Mouse (Mus musculus) left cerebral cortex, adult 2 months (tissue): ENCODE results near the gene Pkp1. TPM values are rescaled to one million over a fixed set of nuclear protein-coding genes. Genes with fewer than 3 reads are reported as not detected.
A peak's percentile ranks its signal among the peaks of the same experiment; 100 is the strongest.

ENCODE experiments used
- DNase-seq, 2 experiments: peaks; one replicate each; pipeline ENCODE4 v3.0.0; 2021 to 2022; ENCODE audit warnings: low spot score in 2 of 2, mixed read lengths in 1 of 2; ENCODE audit errors: extremely low spot score in 1 of 2
- H3K27ac ChIP-seq: fragments of 200-600 bp; 2 replicates; pipeline ENCODE4 v1.8.1; 2022
- H3K4me3 ChIP-seq: fragments of 200-600 bp; 2 replicates; pipeline ENCODE4 v1.8.1; 2022
- CTCF ChIP-seq: fragments of 200-600 bp; IDR thresholded peaks from 2 replicates; pipeline ENCODE4 v1.8.1; 2022; ENCODE audit warnings: antibody characterized with exemption, mild to moderate bottlenecking, moderate library complexity
- intact Hi-C: fragments of 180-260 bp; cut with DNase I; formaldehyde crosslinking; loops from one replicate; pipeline ENCODE4 v1.15.1; 2025
- total RNA-seq, 2 experiments: library from RNA; stranded (reverse); gene quantifications; 2 replicates each; pipeline ENCODE4 v1.2.3; 2021

Pkp1 gene
- total RNA-seq, 2 experiments from 2014 or later, result 0.25 to 0.40 TPM

- no peak for DNase-seq
- TF ChIP-seq CTCF, result no peak
- intact Hi-C loops, result no loop called here
These were observed 65.8 kb downstream of the Pkp1 start for GRCm38 (mm10) chr1:135853200-135853599.

GRCm38 (mm10) chr1:135852044-135852756 is 66.8 kb downstream of the Pkp1 start:
- intact Hi-C loops, result no loop called here
- DNase-seq, result no peak
- Histone ChIP-seq H3K4me3 (no peak overlapping the region), H3K27ac (no peak overlapping the region; the same call in 1 of the 2 replicates)
- no peak for TF ChIP-seq CTCF

More at GRCm38 (mm10) chr1:135853200-135853599, 65.8 kb downstream of the Pkp1 start:
- Histone ChIP-seq H3K4me3 (no peak overlapping the region), H3K27ac (no peak overlapping the region)

DNA sequence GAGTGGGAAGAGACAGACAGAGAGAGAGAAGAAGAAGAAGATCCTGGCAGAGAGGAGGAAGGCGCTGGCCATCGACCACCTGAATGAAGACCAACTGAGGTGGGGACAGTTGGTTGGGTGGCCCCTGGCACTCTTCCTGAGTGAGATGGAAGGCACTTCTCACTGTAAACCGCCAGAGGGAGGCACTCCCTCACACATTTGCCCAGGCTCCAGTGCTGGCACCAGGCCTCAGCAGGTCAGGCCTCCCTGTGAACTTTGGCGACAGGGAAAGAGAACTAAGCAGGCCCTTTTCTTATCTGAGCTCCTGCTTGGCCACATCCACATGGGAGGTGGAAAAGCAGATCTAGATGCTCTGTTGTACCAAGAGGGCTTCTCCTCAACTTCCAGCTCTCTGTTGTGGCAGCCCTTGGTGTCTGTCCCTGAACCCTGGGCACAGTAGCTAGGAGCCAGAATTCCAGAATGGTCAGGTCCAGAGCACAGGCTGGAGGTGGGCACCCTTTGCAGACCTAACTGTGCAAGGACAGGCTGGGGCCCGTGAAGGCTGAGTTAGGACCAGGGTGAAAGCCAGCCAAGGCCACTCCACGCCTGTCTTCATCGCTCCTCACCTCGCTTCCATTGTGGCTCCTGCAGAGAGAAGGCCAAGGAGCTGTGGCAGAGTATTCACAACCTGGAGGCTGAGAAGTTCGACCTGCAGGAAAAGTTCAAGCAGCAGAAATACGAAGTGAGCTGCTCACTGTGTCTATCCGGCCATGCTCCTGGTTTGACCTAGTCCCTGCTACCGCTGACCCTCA is 68.1 kb downstream of the Pkp1 start:
- TF ChIP-seq CTCF, result peak; percentile 62
- no peak for DNase-seq
- Histone ChIP-seq H3K4me3 (no peak overlapping the region), H3K27ac (no peak overlapping the region)
- intact Hi-C loops, result no loop called here

DNA sequence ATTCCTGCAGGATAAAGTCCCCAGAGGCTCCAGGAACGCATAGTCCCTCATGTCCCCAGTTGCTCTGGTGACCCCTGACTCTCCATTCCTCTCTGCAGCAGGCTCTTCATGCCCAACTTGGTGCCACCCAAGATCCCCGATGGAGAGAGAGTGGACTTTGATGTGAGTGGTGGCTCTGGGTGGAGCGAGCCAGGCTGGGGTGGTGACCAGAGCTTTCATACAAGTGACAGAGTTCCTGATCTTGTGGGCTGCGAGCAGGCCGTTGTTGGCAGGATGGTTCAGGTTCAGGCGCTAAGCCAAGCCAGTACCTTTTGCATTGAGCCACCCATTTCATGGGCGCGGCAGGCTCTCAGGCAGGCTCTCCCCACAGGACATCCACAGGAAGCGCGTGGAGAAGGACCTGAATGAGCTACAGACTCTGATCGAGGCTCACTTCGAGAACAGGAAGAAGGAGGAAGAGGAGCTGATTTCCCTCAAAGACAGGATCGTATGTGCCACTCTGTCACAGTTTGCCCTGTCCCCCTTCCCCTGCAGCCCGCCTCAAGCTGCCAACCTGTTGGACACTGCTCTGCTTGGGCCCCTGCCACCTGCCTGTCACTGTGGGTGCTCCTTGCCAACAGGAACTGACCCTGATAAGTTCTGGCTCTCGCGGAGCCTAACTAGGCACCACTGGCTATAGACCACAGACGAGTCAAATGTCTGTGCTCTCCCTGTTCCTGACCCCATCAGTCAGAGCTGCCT is 71.2 kb downstream of the Pkp1 start:
- Histone ChIP-seq H3K27ac (no peak overlapping the region), H3K4me3 (no peak overlapping the region)
- intact Hi-C loops, result loop anchor here (5.0 to 10.0 kb wide), 2 partner anchors 95 to 357 kb away; no protein-coding TSS in a partner anchor
- DNase-seq, result no peak
- TF ChIP-seq CTCF, result no peak

- no peak overlapping the region for H3K27ac ChIP-seq
- DNase-seq, result no peak
- intact Hi-C loops, result loop anchor here (5.0 to 10.0 kb wide), 2 partner anchors 95 to 358 kb away; no protein-coding TSS in a partner anchor
These were observed 71.9 kb downstream of the Pkp1 start for GRCm38 (mm10) chr1:135847139-135847562.

GRCm38 (mm10) chr1:135846632-135847031 is 72.4 kb downstream of the Pkp1 start:
- Histone ChIP-seq H3K4me3 (no peak overlapping the region), H3K27ac (no peak overlapping the region)
- intact Hi-C loops, result loop anchor here (5.0 to 10.0 kb wide), 2 partner anchors 96 to 358 kb away; no protein-coding TSS in a partner anchor
- TF ChIP-seq CTCF, result no peak
- no peak for DNase-seq

More at GRCm38 (mm10) chr1:135847139-135847562, 71.9 kb downstream of the Pkp1 start:
- TF ChIP-seq CTCF, result peak; percentile 58
- no peak overlapping the region for H3K4me3 ChIP-seq

DNA sequence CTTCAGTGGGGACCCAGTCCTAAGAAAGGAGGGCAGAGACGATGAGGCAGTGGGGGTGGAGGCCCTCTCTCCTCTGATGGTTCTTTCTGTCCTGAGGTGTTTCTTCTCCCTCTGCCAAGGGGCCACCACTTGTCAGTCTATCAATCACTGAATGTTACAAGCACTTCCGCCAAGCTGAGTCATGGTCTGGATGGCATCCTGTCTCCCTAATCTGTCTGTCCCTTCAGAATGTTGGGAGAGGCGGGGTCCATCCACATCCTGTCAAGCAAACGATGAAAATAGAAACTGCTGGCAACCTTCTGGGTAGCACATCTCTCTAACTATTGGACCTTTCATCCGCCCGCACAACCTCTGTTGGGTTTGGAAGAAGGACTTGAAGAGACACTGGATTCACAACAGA is 74.5 kb downstream of the Pkp1 start:
- TF ChIP-seq CTCF, result no peak
- Histone ChIP-seq H3K27ac (no peak overlapping the region), H3K4me3 (no peak overlapping the region)
- DNase-seq, result no peak
- intact Hi-C loops, result loop anchor here (10.0 kb wide), 1 partner anchor 360 kb away; no protein-coding TSS in a partner anchor

DNA sequence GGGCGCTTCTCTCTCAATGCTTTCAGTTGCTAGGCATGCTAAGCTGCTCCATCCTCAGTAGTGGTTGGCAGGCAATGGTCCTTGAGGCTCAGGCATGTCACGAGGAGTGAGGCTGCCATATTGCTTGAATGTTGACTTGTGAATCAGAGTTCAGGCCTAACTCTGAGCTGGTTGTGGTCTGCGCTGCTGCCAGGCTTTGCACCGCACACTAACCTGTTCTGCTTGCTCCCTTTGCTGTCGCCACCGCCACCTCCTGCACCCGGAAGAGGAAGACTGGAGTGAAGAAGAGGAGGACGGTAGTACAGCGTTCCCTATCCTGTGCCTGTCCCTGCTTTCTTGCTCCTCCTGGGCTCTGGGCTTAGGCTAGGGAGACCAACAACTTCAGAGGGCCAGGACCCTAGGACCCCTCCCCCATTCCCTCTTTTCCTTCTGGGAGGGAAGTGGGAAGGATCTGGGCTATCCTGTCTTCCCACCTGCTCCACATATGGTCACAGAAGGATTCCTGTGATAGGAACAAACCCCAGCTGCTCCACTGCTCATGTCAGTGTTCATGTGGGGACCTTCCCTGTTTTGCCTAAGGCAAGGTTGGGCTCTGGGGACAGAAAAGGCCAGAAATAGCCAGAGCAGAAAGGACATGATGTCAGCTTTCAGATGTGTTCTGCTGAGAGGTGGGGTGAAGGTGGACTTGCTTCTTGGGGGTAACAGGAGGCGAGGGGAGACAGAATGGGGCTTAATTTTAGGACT is 75.3 kb downstream of the Pkp1 start:
- Histone ChIP-seq H3K4me3 (no peak overlapping the region), H3K27ac (no peak overlapping the region)
- DNase-seq, result no peak
- intact Hi-C loops, result loop anchor here (10.0 kb wide), 1 partner anchor 361 kb away; no protein-coding TSS in a partner anchor
- TF ChIP-seq CTCF, result no peak

DNA sequence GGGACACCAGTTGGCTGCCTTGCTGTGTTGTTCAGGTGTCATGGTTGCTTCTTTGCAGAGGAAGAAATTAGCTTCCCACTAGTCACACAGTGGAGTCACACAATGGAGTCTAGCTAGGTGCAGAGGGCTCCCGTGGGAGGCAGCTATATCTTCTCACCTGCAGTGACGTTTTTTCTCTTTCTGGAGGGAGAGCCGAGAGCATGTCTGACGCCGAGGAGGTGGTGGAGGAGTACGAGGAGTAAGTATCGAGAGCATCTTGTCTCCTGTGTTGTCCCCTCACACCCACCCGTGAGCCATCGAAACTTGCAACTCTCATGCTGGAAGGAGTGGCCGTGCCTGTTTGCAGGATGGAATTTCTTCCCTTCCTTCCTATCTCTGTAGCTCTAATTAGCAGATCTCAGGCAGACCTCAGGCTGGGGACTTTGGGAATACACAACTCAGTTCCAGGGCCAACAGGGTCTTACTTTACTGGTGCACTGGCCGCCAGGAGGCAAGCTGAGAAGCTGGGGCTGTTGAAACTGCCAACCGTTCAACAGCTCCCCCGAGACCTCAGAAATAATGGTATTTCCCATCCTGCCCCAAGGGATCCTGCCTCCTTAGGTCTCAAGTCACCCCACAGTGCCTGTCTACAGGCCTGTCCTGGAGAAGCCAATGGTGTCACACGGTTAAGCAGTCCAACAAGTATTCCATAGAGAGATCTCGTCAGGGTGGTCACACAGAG is 78.2 kb downstream of the Pkp1 start:
- intact Hi-C loops, result loop anchor here (10.0 kb wide), 1 partner anchor 364 kb away; no protein-coding TSS in a partner anchor
- DNase-seq, result no peak
- no peak overlapping the region for H3K4me3 ChIP-seq
- TF ChIP-seq CTCF, result no peak
- no peak overlapping the region for H3K27ac ChIP-seq

- intact Hi-C loops, result no loop called here
- H3K4me3 ChIP-seq, result no peak overlapping the region
- no peak for TF ChIP-seq CTCF
- no peak overlapping the region for H3K27ac ChIP-seq
- DNase-seq, result no peak
These were observed 79.9 kb downstream of the Pkp1 start for GRCm38 (mm10) chr1:135839065-135839464.
